Mouse (Mus musculus): ENCODE results near the gene Cpt1a.

The Cpt1a gene

DNA sequence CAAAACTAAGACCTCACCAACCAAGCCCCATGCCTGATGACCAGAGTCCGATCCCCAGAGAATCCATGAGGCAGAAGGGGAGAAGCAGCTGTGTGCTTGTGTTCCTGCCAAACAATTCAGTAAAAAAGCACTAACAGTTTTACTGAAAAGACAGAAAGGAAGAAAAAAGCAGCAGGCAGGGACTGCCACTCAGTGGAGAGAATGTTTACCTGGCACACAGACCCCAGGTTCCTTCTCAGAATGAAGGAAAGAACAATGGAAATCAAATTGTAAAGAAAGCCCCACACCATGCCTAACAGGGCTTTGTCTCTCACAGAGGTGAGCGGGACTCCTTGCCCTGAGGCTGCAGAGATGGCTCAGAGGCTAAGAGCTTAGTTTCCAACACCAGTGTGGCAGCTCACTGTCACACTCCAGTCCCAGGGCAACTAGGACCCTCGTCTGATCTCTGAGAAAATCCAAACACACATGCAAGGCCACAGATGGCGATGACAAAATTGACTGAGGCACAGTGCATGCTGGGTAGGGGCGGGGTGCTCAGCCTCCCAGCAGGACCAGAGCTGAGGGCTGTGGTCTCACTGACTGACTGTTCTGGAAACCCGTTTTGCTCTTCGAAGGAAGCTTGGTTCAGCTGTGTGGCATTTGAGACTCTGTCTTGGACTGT lies 107.2 kb downstream of the Cpt1a start:
- no peak for DNase-seq (ENCODE audit: low spot score)

DNA sequence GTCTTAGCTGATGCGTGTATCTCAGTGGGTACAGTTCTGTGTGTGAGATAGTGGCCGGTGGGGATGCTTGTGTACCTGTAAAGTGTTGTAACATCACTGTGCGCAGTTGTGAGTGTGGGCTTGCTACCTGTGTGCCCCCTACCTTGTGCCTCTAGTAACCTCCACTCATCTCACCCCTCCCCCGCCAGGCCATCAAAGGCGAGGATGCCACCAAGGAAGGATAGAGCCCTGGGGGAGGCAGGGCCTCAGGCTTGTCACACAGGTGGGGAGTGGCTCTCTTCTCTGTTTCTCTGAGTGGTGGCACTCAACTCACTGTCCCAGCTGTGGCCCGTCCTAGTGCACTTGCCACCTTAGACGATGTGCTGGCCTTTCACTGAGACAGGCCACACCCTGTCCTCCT lies 108.9 kb downstream of the Cpt1a start:
- no peak for DNase-seq (ENCODE audit: low spot score)

DNA sequence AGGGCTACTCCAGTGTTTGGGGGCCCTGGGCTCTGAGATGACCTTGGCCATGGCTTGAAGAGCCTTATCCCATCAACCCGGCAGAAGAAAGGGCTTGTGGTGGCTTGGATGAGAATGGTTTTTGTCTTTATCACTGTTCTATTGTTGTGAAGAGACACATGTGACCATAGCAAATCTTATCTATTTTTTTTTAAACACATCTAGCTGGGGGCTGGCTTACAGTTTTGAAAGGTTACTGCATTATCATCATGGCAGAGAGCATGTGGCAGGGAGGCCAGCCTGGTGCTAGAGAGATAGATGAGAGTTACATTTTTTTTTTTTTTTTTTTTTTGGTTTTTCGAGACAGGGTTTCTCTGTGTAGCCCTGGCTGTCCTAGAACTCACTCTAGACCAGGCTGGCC lies 109.8 kb downstream of the Cpt1a start:
- DNase-seq (ENCODE audit: low spot score): no peak

DNA sequence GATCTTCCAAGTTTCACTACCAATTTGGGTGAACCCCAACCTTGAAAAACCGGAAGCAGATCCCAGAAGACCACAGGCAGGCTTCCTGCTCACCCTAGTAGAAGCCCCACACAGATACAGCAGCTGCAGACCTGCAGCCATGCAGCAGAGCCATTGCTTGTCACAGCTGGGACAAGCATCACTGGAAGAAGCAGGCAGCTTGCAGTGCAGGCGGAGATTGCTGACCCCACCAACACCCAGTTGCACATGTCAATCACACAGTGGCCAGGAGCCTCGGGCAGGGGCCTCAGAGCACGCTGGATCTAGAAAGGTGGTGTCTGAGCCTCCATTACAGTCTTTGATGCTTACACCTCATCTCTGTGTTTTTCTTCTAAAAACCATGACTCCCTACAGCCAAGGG lies 112.0 kb downstream of the Cpt1a start:
- DNase-seq (ENCODE audit: low spot score): no peak

DNA sequence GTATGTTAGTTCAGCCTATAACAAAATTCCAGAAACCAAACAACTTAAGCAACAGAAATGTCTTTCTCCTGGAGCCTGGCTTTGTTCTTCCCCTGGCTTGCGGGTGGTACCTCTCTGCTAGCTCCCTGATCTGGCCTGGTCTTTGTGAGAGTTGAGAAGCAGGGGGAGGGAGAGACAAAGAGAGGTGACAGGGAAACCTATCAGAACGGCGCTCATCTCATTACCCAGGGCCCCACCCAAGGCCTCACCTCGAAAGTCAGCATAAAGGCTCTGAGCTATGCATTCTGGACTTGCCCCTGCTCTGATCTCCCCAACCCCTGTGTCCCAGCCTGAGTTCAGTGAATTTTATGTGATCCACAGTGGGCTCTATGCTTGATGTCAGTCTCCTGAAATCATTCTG lies 112.5 kb downstream of the Cpt1a start:
- no peak for DNase-seq (ENCODE audit: low spot score)

Measured in left cerebral cortex, adult 11 months (tissue).